Mouse (Mus musculus) limb, embryonic 14.5 days (tissue): ENCODE results near the gene Arhgap10. TPM values are rescaled to one million over a fixed set of nuclear protein-coding genes. Genes with fewer than 3 reads are reported as not detected.

Source experiments
- ATAC-seq: fragments of 200-750 bp; cut with Nextera tagmentation; 2 replicates; pipeline ENCODE4 v1.8.0; 2017; ENCODE audit warnings: low read depth, moderate number of reproducible peaks, moderate TSS enrichment; ENCODE audit not compliant: low FRiP score
- DNase-seq: peaks from one replicate; pipeline ENCODE4 v3.0.0-alpha.2; 2015; ENCODE audit warnings: low spot score
- H3K27ac ChIP-seq: fragments of 300-500 bp; sonication (generic); replicated peaks from 2 replicates; pipeline ENCODE4 v1.5.1; 2014; ENCODE audit warnings: low read depth, mild to moderate bottlenecking, low read length, moderate library complexity, mixed read lengths
- H3K27me3 ChIP-seq: fragments of 300-500 bp; sonication (generic); 2 replicates; pipeline ENCODE4 v1.6.1; 2014; ENCODE audit warnings: low read length, mixed read lengths; ENCODE audit not compliant: control insufficient read depth, insufficient read depth
- H3K36me3 ChIP-seq: fragments of 300-500 bp; sonication (generic); 2 replicates; pipeline ENCODE4 v1.6.1; 2014; ENCODE audit warnings: mild to moderate bottlenecking, low read length, moderate library complexity, mixed read lengths; ENCODE audit not compliant: control insufficient read depth, insufficient read depth
- H3K4me1 ChIP-seq: fragments of 300-500 bp; sonication (generic); 2 replicates; pipeline ENCODE4 v1.6.1; 2014; ENCODE audit warnings: antibody characterized with exemption, low read length, mixed read lengths; ENCODE audit not compliant: control insufficient read depth, insufficient read depth
- H3K4me2 ChIP-seq: fragments of 300-500 bp; sonication (generic); replicated peaks from 2 replicates; pipeline ENCODE4 v1.6.1; 2014; ENCODE audit warnings: low read depth, mild to moderate bottlenecking, low read length, moderate library complexity; ENCODE audit not compliant: severe bottlenecking
- H3K4me3 ChIP-seq: fragments of 300-500 bp; sonication (generic); replicated peaks from 2 replicates; pipeline ENCODE4 v1.5.1; 2014; ENCODE audit warnings: low read length
- H3K9ac ChIP-seq: fragments of 300-500 bp; sonication (generic); 2 replicates; pipeline ENCODE4 v1.6.1; 2014; ENCODE audit warnings: mild to moderate bottlenecking, low read depth, low read length, moderate library complexity; ENCODE audit not compliant: severe bottlenecking
- H3K9me3 ChIP-seq: fragments of 300-500 bp; sonication (generic); 2 replicates; pipeline ENCODE4 v1.6.1; 2016; ENCODE audit warnings: low read length; ENCODE audit not compliant: control insufficient read depth
- POLR2A ChIP-seq: fragments of 200-500 bp; IDR thresholded peaks from 2 replicates; pipeline ENCODE4 v1.8.0; 2012; ENCODE audit warnings: inconsistent platforms, mild to moderate bottlenecking, moderate library complexity, borderline replicate concordance; ENCODE audit not compliant: insufficient read depth, insufficient read length; ENCODE audit errors: extremely low read depth
- WGBS: fragments of 180-500 bp; shearing (Covaris S2); extraction: QIAGEN DNeasy Blood & Tissue Kit; methylation state at CpG from one replicate; pipeline ENCODE4 v1.1.7; 2014; 5-methylcytosine and 5-hydroxymethylcytosine counted together
- polyA plus RNA-seq, 2 experiments: library from polyadenylated mRNA; depleted of rRNA in 1 of 2; stranded (reverse) in 1 of 2; unstranded in 1 of 2; fragments of >200 nt; fragmentation: Nextera tagmentation in 1 of 2; extraction: Ambion mirVana in 1 of 2; gene quantifications; 2 replicates each; pipeline versions ENCODE4 v1.2.1 to v1.2.3; 2012 to 2014

The Arhgap10 gene
- polyA plus RNA-seq, 2 experiments, result 25.1 to 29.3 TPM

DNA sequence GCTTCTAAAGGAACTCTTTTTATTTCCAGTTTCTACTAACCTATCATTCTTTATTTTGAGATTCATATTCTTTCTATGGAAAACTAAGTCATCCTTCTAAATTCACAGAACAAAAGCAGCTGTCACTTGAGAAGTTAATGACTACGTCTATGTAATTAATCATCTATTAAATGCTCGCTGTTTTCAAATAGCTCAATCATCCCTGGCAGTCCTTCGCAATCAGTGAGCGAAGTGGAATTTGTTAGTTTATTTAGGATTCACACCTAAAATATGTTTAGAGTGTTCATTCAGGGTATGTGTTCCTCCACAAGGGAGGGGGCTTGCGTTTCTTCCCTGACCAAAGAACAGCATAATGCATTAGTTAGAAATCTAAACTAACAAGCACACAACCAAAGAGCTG is 156.9 kb downstream of the Arhgap10 start:
- Histone ChIP-seq H3K4me1 (peaks cover 6% of the 10 kb centered on the region), H3K4me3 (no peak overlapping the region), H3K36me3 (peaks cover 6% of the 10 kb centered on the region), H3K4me2 (no peak overlapping the region), H3K27me3 (no peaks in the 10 kb centered on the region), H3K9me3 (no peaks in the 10 kb centered on the region), H3K27ac (no peak overlapping the region), H3K9ac (no peak overlapping the region)
- 84% methylated on average over 5 of the region's 5 CpGs for WGBS
- no peak for DNase-seq
- TF ChIP-seq POLR2A, result no peak
- no peak for ATAC-seq

DNA sequence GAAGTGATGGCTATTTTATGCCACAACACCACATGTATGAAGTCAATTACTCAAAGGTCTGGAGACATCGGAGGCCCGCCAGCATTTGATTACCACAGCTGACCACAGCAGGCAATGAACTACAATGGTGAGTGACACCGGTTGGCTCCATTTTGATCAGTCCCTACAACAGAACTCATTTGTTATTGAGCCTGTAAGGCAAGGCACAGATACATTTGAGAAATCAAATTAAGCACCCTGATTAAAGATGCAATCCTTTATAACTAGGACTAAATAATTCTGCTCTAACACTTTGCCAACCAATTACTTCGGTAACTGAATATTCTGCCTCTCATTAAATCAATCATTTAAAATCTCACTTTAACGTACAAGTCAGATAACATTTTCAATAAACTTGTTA is 157.3 kb downstream of the Arhgap10 start:
- no peak for TF ChIP-seq POLR2A
- Histone ChIP-seq H3K36me3 (peaks cover 7% of the 10 kb centered on the region), H3K9me3 (no peaks in the 10 kb centered on the region), H3K4me3 (no peak overlapping the region), H3K9ac (no peak overlapping the region), H3K4me1 (peaks cover 6% of the 10 kb centered on the region), H3K4me2 (no peak overlapping the region), H3K27ac (no peak overlapping the region), H3K27me3 (no peaks in the 10 kb centered on the region)
- no peak for ATAC-seq
- WGBS, result 85% methylated on average over 5 of the region's 5 CpGs
- DNase-seq, result no peak

DNA sequence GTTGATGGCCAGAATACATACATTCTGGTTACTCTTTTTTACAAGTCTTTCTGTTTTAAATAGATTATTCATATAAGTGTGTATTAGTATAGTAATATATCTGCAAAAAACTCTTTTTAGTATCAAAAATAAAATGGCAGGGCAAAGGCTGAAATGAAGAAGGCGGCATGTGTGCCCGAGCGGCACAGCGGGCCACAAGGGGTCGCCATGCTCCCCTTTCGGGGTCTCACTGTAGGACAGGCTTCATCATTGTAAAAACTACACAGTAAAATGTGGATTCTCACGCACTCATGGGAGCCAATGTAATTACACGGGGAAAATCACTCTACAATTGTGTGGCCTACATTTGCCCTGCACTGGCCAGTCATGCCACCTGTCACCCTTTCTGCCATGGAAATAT is 160.6 kb downstream of the Arhgap10 start:
- Histone ChIP-seq H3K4me2 (no peak overlapping the region), H3K36me3 (peaks cover 7% of the 10 kb centered on the region), H3K9me3 (no peaks in the 10 kb centered on the region), H3K27me3 (no peaks in the 10 kb centered on the region), H3K9ac (no peak overlapping the region), H3K4me1 (peaks cover 17% of the 10 kb centered on the region), H3K27ac (no peak overlapping the region), H3K4me3 (no peak overlapping the region)
- no peak for ATAC-seq
- 80% methylated on average over 8 of the region's 8 CpGs for WGBS
- no peak for DNase-seq
- no peak for TF ChIP-seq POLR2A

- Histone ChIP-seq H3K4me1 (peaks cover 32% of the 10 kb centered on the region), H3K9ac (no peak overlapping the region), H3K9me3 (no peaks in the 10 kb centered on the region), H3K4me2 (no peak overlapping the region), H3K27ac (no peak overlapping the region), H3K27me3 (no peaks in the 10 kb centered on the region), H3K4me3 (no peak overlapping the region), H3K36me3 (peaks cover 7% of the 10 kb centered on the region)
- ATAC-seq (no peak), DNase-seq (no peak)
- WGBS, result 83% methylated on average over 5 of the region's 5 CpGs
- no peak for TF ChIP-seq POLR2A
Observed at GRCm38 (mm10) chr8:77355344-77355743, 162.4 kb downstream of the Arhgap10 start.

DNA sequence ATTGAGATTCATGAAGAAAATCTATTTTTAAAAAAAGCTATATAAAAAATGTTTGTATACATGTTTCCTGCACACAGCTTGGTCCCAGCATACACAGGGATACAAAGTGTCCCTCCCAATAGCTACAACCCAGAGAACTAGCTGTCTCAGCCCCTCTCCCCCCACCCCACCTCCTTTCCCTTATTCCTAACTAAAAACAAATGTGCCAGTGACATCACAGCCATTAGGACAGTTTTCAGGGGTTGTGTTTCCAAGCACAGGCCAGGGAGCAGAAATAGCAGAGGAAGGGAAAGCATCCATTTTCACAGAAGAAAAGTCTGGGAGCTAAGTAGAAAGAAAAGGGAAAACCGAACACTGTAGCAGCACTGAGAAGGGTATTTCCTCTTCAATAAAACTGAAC is 163.6 kb downstream of the Arhgap10 start:
- H3K36me3 ChIP-seq, result peaks cover 7% of the 10 kb centered on the region
- no peaks in the 10 kb centered on the region for H3K27me3 ChIP-seq
- peak; percentile 37 for DNase-seq
- no peaks in the 10 kb centered on the region for H3K9me3 ChIP-seq
- H3K4me2 ChIP-seq, result no peak overlapping the region
- H3K4me1 ChIP-seq, result peaks cover 41% of the 10 kb centered on the region
- no peak overlapping the region for H3K9ac ChIP-seq
- no peak overlapping the region for H3K4me3 ChIP-seq
- 0 out of 2 replicates have a peak overlapping the region, but pooled peaks have one; percentile 19 for H3K27ac ChIP-seq
- no peak for ATAC-seq
- TF ChIP-seq POLR2A, result no peak
- 26% methylated on average over 1 of the region's 1 CpGs for WGBS
